Mouse (Mus musculus): Measurements from ENCODE around the gene Gon7. TPM values are rescaled to one million over a fixed set of nuclear protein-coding genes. Genes with fewer than 3 reads are reported as not detected.

Gene Gon7
- polyA plus RNA-seq, 1 experiment from 2014 or later, result 43.9 TPM

DNA sequence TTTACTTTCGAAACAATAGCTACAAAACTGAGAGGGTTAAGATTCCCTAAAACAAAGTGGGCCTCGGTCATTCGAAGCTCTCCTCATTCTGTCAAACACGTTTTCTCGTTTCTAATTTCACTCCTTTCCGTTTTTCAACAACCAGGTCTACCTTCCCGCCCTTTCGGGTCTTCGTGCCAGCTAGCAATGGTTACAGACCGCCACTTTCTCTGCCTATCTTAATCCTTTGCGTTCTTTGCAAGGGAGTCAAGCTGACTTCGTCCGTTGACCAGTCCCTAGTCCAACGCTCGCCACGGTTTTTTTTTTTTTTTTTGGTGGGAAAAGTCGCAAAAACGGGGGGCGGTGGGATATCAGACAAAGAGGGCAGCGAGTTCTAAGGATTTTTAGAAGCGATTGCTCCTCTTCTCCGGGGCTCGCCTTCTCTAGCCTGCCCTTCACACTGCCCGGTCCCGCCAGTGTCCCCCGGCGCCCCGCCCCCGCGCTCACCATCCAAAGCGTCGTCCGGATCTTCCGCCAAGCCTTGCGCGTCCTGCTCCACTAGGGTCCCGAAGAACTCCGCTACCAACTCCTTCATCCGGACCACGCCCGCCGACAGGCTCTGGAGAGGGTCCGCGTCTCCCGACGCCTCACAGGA, 431 bp downstream of the Gon7 start:
- H3K4me2 ChIP-seq (ENCODE audit: low read depth, severe bottlenecking), result peak overlapping the region; percentile 70
- H3K27me3 ChIP-seq (ENCODE audit: control insufficient read depth, insufficient read depth, low read length), result no peaks in the 10 kb centered on the region
- H3K27ac ChIP-seq (replicated peaks; ENCODE audit: low read depth, low read length), result peak overlapping the region; percentile 63
- 2% methylated on average over 46 of the region's 46 CpGs for WGBS
- peak; percentile 85 for ATAC-seq (ENCODE audit: insufficient number of reproducible peaks, low FRiP score, low TSS enrichment, low read depth)
- H3K9me3 ChIP-seq (ENCODE audit: control insufficient read depth, low read length), result no peaks in the 10 kb centered on the region
- peak overlapping the region; percentile 73 for H3K4me3 ChIP-seq (ENCODE audit: low read depth, low read length)
- no peak for DNase-seq (ENCODE audit: low spot score)
- H3K9ac ChIP-seq (ENCODE audit: low read length), result peak overlapping the region; percentile 82
- H3K36me3 ChIP-seq (ENCODE audit: control insufficient read depth, insufficient read depth, low read length), result no peaks in the 10 kb centered on the region
- H3K4me1 ChIP-seq (ENCODE audit: control insufficient read depth, insufficient read depth, low read length), result peaks cover 6% of the 10 kb centered on the region; the same call in 1 of the 2 replicates

GRCm38 (mm10) chr12:102756304-102756703, 1.3 kb downstream of the Gon7 start:
- Histone ChIP-seq H3K27me3 (ENCODE audit: control insufficient read depth, insufficient read depth, low read length) (no peaks in the 10 kb centered on the region), H3K36me3 (ENCODE audit: control insufficient read depth, insufficient read depth, low read length) (no peaks in the 10 kb centered on the region), H3K4me3 (ENCODE audit: low read depth, low read length) (peak overlapping the region; percentile 73), H3K4me2 (ENCODE audit: low read depth, severe bottlenecking) (peak overlapping the region; percentile 70), H3K27ac (replicated peaks; ENCODE audit: low read depth, low read length) (no peak overlapping the region), H3K9ac (ENCODE audit: low read length) (no peak overlapping the region), H3K4me1 (ENCODE audit: control insufficient read depth, insufficient read depth, low read length) (peaks cover 6% of the 10 kb centered on the region; the same call in 1 of the 2 replicates), H3K9me3 (ENCODE audit: control insufficient read depth, low read length) (no peaks in the 10 kb centered on the region)
- DNase-seq (ENCODE audit: low spot score), result peak; percentile 40
- WGBS, result 84% methylated on average over 7 of the region's 7 CpGs
- no peak for ATAC-seq (ENCODE audit: insufficient number of reproducible peaks, low FRiP score, low TSS enrichment, low read depth)

- Histone ChIP-seq H3K36me3 (ENCODE audit: control insufficient read depth, insufficient read depth, low read length) (no peaks in the 10 kb centered on the region), H3K27me3 (ENCODE audit: control insufficient read depth, insufficient read depth, low read length) (no peaks in the 10 kb centered on the region)
- ATAC-seq (ENCODE audit: insufficient number of reproducible peaks, low FRiP score, low TSS enrichment, low read depth), result no peak
Observed at GRCm38 (mm10) chr12:102748256-102748655, 9.3 kb downstream of the Gon7 start.

DNA sequence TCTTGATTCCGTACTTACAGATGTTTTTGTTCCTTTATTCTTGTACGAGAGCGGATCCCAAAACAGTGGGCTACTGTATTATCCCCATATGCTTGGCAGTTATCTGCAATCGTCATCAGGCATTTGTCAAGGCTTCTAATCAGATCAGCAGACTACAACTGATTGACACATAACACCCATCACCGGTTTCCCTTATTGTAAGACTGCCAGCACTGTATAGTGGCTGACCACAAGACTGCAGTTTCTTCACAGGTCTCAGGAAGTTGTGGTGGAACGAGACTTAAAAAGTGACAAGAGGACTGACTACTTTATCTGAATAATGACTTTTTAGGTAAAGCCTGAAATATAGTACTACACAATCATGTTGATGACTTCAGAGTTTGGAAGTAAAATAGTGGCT, 12.8 kb downstream of the Gon7 start:
- ATAC-seq (ENCODE audit: insufficient number of reproducible peaks, low FRiP score, low TSS enrichment, low read depth), result no peak

More at GRCm38 (mm10) chr12:102748256-102748655, 9.3 kb downstream of the Gon7 start:
- Histone ChIP-seq H3K27ac (replicated peaks; ENCODE audit: low read depth, low read length) (no peak overlapping the region), H3K4me2 (ENCODE audit: low read depth, severe bottlenecking) (no peak overlapping the region), H3K9ac (ENCODE audit: low read length) (no peak overlapping the region), H3K4me3 (ENCODE audit: low read depth, low read length) (no peak overlapping the region), H3K9me3 (ENCODE audit: control insufficient read depth, low read length) (no peaks in the 10 kb centered on the region), H3K4me1 (ENCODE audit: control insufficient read depth, insufficient read depth, low read length) (no peaks in the 10 kb centered on the region)
- DNase-seq (ENCODE audit: low spot score), result no peak
- WGBS, result 91% methylated on average over 3 of the region's 3 CpGs

GRCm38 (mm10) chr12:102743589-102744574, 13.7 kb downstream of the Gon7 start, which contains the start of the genes Moap1 and Tmem251:
Moap1 (minus strand) TSS chr12:102743661.
Tmem251 (plus strand) TSS chr12:102743762.
- Histone ChIP-seq H3K4me1 (ENCODE audit: control insufficient read depth, insufficient read depth, low read length) (peaks cover 6% of the 10 kb centered on the region), H3K4me2 (ENCODE audit: low read depth, severe bottlenecking) (peak within 1 kb of the TSS; percentile 85), H3K27ac (replicated peaks; ENCODE audit: low read depth, low read length) (peak within 1 kb of the TSS; percentile 65), H3K27me3 (ENCODE audit: control insufficient read depth, insufficient read depth, low read length) (no peaks in the 10 kb centered on the region), H3K4me3 (ENCODE audit: low read depth, low read length) (peak within 1 kb of the TSS; percentile 74), H3K9me3 (ENCODE audit: control insufficient read depth, low read length) (no peaks in the 10 kb centered on the region), H3K36me3 (ENCODE audit: control insufficient read depth, insufficient read depth, low read length) (no peaks in the 10 kb centered on the region), H3K9ac (ENCODE audit: low read length) (peak within 1 kb of the TSS; percentile 81)
- peak; percentile 92 for DNase-seq (ENCODE audit: low spot score)
- ATAC-seq (ENCODE audit: insufficient number of reproducible peaks, low FRiP score, low TSS enrichment, low read depth), result peak; percentile 95
- under 1% methylated on average over 54 of the region's 63 CpGs for WGBS

More for the DNA sequence above, 12.8 kb downstream of the Gon7 start:
- H3K4me1 ChIP-seq (ENCODE audit: control insufficient read depth, insufficient read depth, low read length), result peaks cover 6% of the 10 kb centered on the region
- H3K27me3 ChIP-seq (ENCODE audit: control insufficient read depth, insufficient read depth, low read length), result no peaks in the 10 kb centered on the region
- no peak overlapping the region for H3K4me3 ChIP-seq (ENCODE audit: low read depth, low read length)
- peak overlapping the region; percentile 85; the same call in 1 of the 2 replicates for H3K4me2 ChIP-seq (ENCODE audit: low read depth, severe bottlenecking)
- no peak overlapping the region for H3K9ac ChIP-seq (ENCODE audit: low read length)
- 72% methylated on average over 6 of the region's 6 CpGs for WGBS
- DNase-seq (ENCODE audit: low spot score), result no peak
- no peak overlapping the region for H3K27ac ChIP-seq (replicated peaks; ENCODE audit: low read depth, low read length)
- no peaks in the 10 kb centered on the region for H3K36me3 ChIP-seq (ENCODE audit: control insufficient read depth, insufficient read depth, low read length)
- no peaks in the 10 kb centered on the region for H3K9me3 ChIP-seq (ENCODE audit: control insufficient read depth, low read length)

DNA sequence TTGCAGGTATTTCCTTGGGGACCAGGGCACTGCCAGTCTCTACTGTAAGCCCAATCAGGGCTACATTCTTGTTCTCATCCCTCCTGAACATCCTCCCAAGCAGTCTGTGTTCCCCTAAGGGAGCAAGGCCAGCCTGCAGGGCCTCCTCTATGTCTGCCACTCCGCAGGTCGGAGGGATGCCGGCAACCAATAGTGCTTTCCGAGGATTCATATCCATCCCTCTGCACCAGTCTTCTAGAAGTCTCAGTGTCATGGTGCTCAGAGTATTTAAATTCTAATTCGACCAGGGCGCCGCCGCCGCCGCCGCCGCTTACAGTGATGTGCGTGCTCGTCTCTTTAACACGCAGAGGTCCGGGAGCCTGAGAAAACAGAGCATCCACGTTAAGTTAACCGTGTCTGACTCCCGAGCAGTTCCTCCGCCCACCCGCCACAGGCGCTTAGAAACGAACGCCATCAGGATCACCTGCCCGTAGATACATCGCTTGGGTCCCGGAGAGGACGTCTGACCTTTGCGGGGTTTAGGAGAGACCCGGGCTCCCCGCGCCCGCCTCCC, 14.5 kb downstream of the Gon7 start:
- 1% methylated on average over 33 of the region's 33 CpGs for WGBS
- no peak; the same call in none of the 2 replicates for ATAC-seq (ENCODE audit: insufficient number of reproducible peaks, low FRiP score, low TSS enrichment, low read depth)
- Histone ChIP-seq H3K4me1 (ENCODE audit: control insufficient read depth, insufficient read depth, low read length) (peaks cover 6% of the 10 kb centered on the region), H3K4me2 (ENCODE audit: low read depth, severe bottlenecking) (peak overlapping the region; percentile 85), H3K4me3 (ENCODE audit: low read depth, low read length) (peak overlapping the region; percentile 74), H3K27me3 (ENCODE audit: control insufficient read depth, insufficient read depth, low read length) (no peaks in the 10 kb centered on the region), H3K36me3 (ENCODE audit: control insufficient read depth, insufficient read depth, low read length) (no peaks in the 10 kb centered on the region), H3K27ac (replicated peaks; ENCODE audit: low read depth, low read length) (peak overlapping the region; percentile 49; the same call in 1 of the 2 replicates), H3K9ac (ENCODE audit: low read length) (peak overlapping the region; percentile 81), H3K9me3 (ENCODE audit: control insufficient read depth, low read length) (no peaks in the 10 kb centered on the region)
- DNase-seq (ENCODE audit: low spot score), result no peak

DNA sequence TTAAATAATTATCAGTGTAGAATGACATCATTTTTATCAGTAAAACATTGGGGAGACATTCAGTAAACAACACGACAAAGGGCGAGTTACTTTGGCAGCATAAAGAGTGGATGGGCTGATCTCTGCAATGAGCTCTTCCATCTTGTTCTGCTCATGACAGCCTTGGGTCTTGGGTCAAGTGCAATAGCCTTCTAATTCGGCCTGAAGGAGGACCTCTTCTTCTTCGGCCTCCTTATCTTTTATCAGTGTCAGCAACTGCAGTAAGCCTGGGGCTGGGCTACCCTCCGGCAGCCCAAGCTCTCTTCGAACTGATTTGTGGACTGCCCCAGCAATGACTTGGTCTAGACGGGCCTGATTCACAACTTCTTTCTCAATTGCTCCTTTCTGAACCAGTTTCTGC, 15.5 kb downstream of the Gon7 start:
- ATAC-seq (ENCODE audit: insufficient number of reproducible peaks, low FRiP score, low TSS enrichment, low read depth), result no peak
- H3K9me3 ChIP-seq (ENCODE audit: control insufficient read depth, low read length), result no peaks in the 10 kb centered on the region
- H3K36me3 ChIP-seq (ENCODE audit: control insufficient read depth, insufficient read depth, low read length), result no peaks in the 10 kb centered on the region
- WGBS, result 84% methylated on average over 7 of the region's 7 CpGs
- no peak overlapping the region for H3K9ac ChIP-seq (ENCODE audit: low read length)
- no peak overlapping the region for H3K4me3 ChIP-seq (ENCODE audit: low read depth, low read length)
- no peak overlapping the region for H3K27ac ChIP-seq (replicated peaks; ENCODE audit: low read depth, low read length)
- H3K4me2 ChIP-seq (ENCODE audit: low read depth, severe bottlenecking), result no peak overlapping the region
- peaks cover 6% of the 10 kb centered on the region for H3K4me1 ChIP-seq (ENCODE audit: control insufficient read depth, insufficient read depth, low read length)
- DNase-seq (ENCODE audit: low spot score), result no peak
- no peaks in the 10 kb centered on the region for H3K27me3 ChIP-seq (ENCODE audit: control insufficient read depth, insufficient read depth, low read length)

GRCm38 (mm10) chr12:102740285-102740684, 17.3 kb downstream of the Gon7 start:
- no peak for DNase-seq (ENCODE audit: low spot score)

More at GRCm38 (mm10) chr12:102740285-102740684, 17.3 kb downstream of the Gon7 start:
- WGBS, result 61% methylated on average over 3 of the region's 3 CpGs
- Histone ChIP-seq H3K27me3 (ENCODE audit: control insufficient read depth, insufficient read depth, low read length) (no peaks in the 10 kb centered on the region), H3K27ac (replicated peaks; ENCODE audit: low read depth, low read length) (no peak overlapping the region), H3K4me3 (ENCODE audit: low read depth, low read length) (no peak overlapping the region), H3K4me1 (ENCODE audit: control insufficient read depth, insufficient read depth, low read length) (peaks cover 6% of the 10 kb centered on the region), H3K4me2 (ENCODE audit: low read depth, severe bottlenecking) (no peak overlapping the region), H3K9ac (ENCODE audit: low read length) (no peak overlapping the region), H3K9me3 (ENCODE audit: control insufficient read depth, low read length) (no peaks in the 10 kb centered on the region), H3K36me3 (ENCODE audit: control insufficient read depth, insufficient read depth, low read length) (no peaks in the 10 kb centered on the region)
- no peak for ATAC-seq (ENCODE audit: insufficient number of reproducible peaks, low FRiP score, low TSS enrichment, low read depth)
